Mouse (Mus musculus) E14TG2a.4 (cell line): ENCODE data around the gene Mast4.

ENCODE experiments used
- H3K27me3 ChIP-seq: 2 replicates; pipeline ENCODE4 v1.6.1; 2014; ENCODE audit warnings: low read length, control low read depth; ENCODE audit not compliant: insufficient read depth
- H3K36me3 ChIP-seq: 2 replicates; pipeline ENCODE4 v1.6.1; 2014; ENCODE audit warnings: low read length, control low read depth; ENCODE audit not compliant: insufficient read depth
- H3K4me1 ChIP-seq: replicated peaks from 2 replicates; pipeline ENCODE4 v1.6.1; 2014; ENCODE audit warnings: low read depth, low read length, control low read depth
- H3K4me3 ChIP-seq: replicated peaks from 2 replicates; pipeline ENCODE4 v1.5.1; 2014; ENCODE audit warnings: mild to moderate bottlenecking, low read length
- H3K9me3 ChIP-seq: 2 replicates; pipeline ENCODE4 v1.6.1; 2014; ENCODE audit warnings: low read length, control low read depth
- CTCF ChIP-seq: conservative IDR thresholded peaks from 2 replicates; pipeline ENCODE4 v1.5.1; 2014; ENCODE audit warnings: low read length
- NANOG ChIP-seq: IDR thresholded peaks from 2 replicates; pipeline ENCODE4 v1.6.1; 2014; ENCODE audit warnings: borderline replicate concordance, low read length, mixed read lengths
- POU5F1 ChIP-seq: IDR thresholded peaks from 2 replicates; pipeline ENCODE4 v1.6.1; 2014; ENCODE audit warnings: low read length, borderline replicate concordance

Mast4 gene

GRCm38 (mm10) chr13:102842237-102842636 lies 492.1 kb downstream of the Mast4 start:
- Histone ChIP-seq H3K36me3 (no peaks in the 10 kb centered on the region), H3K4me3 (no peak overlapping the region)

GRCm38 (mm10) chr13:102839741-102840482 lies 494.4 kb downstream of the Mast4 start:
- Histone ChIP-seq H3K27me3 (no peaks in the 10 kb centered on the region), H3K4me3 (no peak overlapping the region), H3K4me1 (peaks cover 40% of the 10 kb centered on the region), H3K9me3 (no peaks in the 10 kb centered on the region), H3K36me3 (no peaks in the 10 kb centered on the region)
- TF ChIP-seq POU5F1 = no peak
- TF ChIP-seq CTCF = no peak
- TF ChIP-seq NANOG = no peak; the same call in 1 of the 2 replicates

More at GRCm38 (mm10) chr13:102842237-102842636, 492.1 kb downstream of the Mast4 start:
- H3K4me1 ChIP-seq = peaks cover 40% of the 10 kb centered on the region
- no peaks in the 10 kb centered on the region for H3K9me3 ChIP-seq
- TF ChIP-seq POU5F1 (no peak), NANOG (no peak), CTCF (no peak)
- H3K27me3 ChIP-seq = no peaks in the 10 kb centered on the region

- no peak for TF ChIP-seq POU5F1
- no peak for TF ChIP-seq CTCF
- no peak for TF ChIP-seq NANOG
- Histone ChIP-seq H3K9me3 (no peaks in the 10 kb centered on the region), H3K4me3 (no peak overlapping the region), H3K4me1 (peaks cover 35% of the 10 kb centered on the region), H3K27me3 (no peaks in the 10 kb centered on the region), H3K36me3 (no peaks in the 10 kb centered on the region)
Measured at GRCm38 (mm10) chr13:102837427-102837826, 496.9 kb downstream of the Mast4 start.

- TF ChIP-seq NANOG = no peak
- no peak for TF ChIP-seq CTCF
- TF ChIP-seq POU5F1 = no peak
- Histone ChIP-seq H3K36me3 (no peaks in the 10 kb centered on the region), H3K4me3 (no peak overlapping the region), H3K27me3 (no peaks in the 10 kb centered on the region), H3K9me3 (no peaks in the 10 kb centered on the region), H3K4me1 (peaks cover 17% of the 10 kb centered on the region)
Measured at GRCm38 (mm10) chr13:102835336-102835735, 499.0 kb downstream of the Mast4 start.

- Histone ChIP-seq H3K9me3 (no peaks in the 10 kb centered on the region), H3K4me3 (no peak overlapping the region), H3K36me3 (no peaks in the 10 kb centered on the region), H3K27me3 (no peaks in the 10 kb centered on the region), H3K4me1 (no peaks in the 10 kb centered on the region)
- no peak for TF ChIP-seq POU5F1
- no peak for TF ChIP-seq CTCF
Measured at GRCm38 (mm10) chr13:102818287-102818686, 516.0 kb downstream of the Mast4 start.

- Histone ChIP-seq H3K9me3 (no peaks in the 10 kb centered on the region), H3K36me3 (no peaks in the 10 kb centered on the region)
Measured at GRCm38 (mm10) chr13:102816689-102817088, 517.6 kb downstream of the Mast4 start.

GRCm38 (mm10) chr13:102815158-102815557 lies 519.1 kb downstream of the Mast4 start:
- H3K4me3 ChIP-seq = no peak overlapping the region
- no peaks in the 10 kb centered on the region for H3K36me3 ChIP-seq
- no peaks in the 10 kb centered on the region for H3K27me3 ChIP-seq
- peaks cover 9% of the 10 kb centered on the region for H3K4me1 ChIP-seq
- no peaks in the 10 kb centered on the region for H3K9me3 ChIP-seq
- TF ChIP-seq POU5F1 (no peak), CTCF (no peak), NANOG (no peak)

More at GRCm38 (mm10) chr13:102816689-102817088, 517.6 kb downstream of the Mast4 start:
- Histone ChIP-seq H3K4me3 (no peak overlapping the region), H3K4me1 (no peaks in the 10 kb centered on the region), H3K27me3 (no peaks in the 10 kb centered on the region)
- TF ChIP-seq NANOG (no peak), POU5F1 (no peak), CTCF (no peak)

- Histone ChIP-seq H3K27me3 (no peaks in the 10 kb centered on the region), H3K4me3 (peak overlapping the region; percentile 43; the same call in 1 of the 2 replicates), H3K9me3 (no peaks in the 10 kb centered on the region), H3K4me1 (peaks cover 9% of the 10 kb centered on the region), H3K36me3 (no peaks in the 10 kb centered on the region)
- no peak for TF ChIP-seq CTCF
- no peak for TF ChIP-seq NANOG
- TF ChIP-seq POU5F1 = no peak
Measured at GRCm38 (mm10) chr13:102811129-102811832, 523.0 kb downstream of the Mast4 start.
